Mouse (Mus musculus) B cell, adult 2 months (primary cell): ENCODE data around the gene Pnpla7.

Source experiments
- DNase-seq, 2 experiments: peaks; one replicate each; pipeline ENCODE4 v3.0.0; 2022

Pnpla7 gene

DNA sequence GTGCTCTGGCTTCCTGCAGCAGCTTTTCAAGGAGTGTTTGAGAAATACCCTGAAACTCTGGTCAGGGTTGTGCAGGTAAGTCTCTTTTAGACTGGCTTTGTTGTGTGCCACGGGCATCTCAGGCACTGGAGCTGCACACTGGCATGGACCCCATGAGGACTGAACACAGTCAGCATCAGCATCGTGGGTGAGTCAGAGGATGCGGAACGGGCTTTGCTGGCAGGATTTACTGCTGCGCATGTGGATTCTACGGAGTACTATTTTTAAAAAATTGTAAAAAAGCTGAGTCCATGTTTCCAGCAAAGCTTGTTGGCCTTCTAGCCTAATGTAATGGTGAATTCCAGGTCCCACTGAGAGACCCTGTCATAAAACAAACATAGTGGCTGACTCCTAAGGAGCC, 19.5 kb downstream of the Pnpla7 start:
- DNase-seq = no peak

DNA sequence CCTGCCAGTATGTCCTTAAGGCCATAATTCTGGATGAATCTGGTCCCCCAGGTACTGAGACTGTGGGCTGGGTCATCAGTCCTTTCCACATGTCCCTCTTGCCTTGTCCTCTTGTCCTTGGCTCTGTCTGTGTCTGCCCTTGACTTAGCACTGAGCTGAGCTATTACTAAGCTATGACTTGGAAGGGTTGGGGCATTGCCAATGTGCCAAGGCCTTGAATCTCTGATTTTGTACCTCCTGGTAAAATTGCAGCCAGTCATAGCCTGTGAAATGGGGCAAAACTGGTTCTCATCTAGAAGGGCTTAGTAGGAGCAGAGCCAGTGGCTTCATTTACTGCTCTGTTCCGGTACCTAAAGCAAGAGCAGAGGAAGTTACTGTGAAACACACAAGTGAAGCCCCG, 20.6 kb downstream of the Pnpla7 start:
- no peak for DNase-seq

DNA sequence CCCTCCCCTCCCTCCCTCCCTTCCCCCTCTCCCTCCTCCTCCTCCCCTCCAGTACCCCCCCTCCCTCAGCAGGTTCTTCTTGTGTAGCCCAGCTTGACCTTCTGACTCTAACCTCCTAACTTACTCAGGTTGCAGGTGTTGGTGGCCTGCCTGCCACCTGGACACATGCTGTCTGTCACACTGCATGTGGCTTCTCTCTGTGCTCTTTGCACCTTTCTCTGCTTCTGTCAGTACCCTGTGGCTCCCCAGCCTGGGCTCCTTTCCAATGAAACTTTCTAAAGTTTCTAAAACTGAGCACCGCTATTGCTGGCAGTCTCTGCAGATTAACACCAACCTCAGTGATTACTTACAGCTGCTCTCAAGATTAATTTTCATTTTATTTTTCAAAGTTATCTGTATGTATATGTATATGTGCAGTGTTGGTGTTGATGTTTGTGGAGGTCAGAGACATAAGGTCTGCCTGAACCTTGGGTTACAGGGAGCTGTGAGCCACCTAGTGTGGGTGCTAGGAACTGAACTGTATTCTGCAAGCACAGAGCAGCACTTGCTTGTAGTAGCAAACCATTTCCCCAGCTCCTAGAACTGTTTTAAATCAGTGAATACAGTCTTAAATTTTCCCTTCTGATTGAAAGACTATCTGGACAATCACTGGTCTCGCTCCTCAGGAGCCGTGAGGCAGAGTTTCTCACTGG, 24.9 kb downstream of the Pnpla7 start:
- DNase-seq = peak; percentile 40 to 50

DNA sequence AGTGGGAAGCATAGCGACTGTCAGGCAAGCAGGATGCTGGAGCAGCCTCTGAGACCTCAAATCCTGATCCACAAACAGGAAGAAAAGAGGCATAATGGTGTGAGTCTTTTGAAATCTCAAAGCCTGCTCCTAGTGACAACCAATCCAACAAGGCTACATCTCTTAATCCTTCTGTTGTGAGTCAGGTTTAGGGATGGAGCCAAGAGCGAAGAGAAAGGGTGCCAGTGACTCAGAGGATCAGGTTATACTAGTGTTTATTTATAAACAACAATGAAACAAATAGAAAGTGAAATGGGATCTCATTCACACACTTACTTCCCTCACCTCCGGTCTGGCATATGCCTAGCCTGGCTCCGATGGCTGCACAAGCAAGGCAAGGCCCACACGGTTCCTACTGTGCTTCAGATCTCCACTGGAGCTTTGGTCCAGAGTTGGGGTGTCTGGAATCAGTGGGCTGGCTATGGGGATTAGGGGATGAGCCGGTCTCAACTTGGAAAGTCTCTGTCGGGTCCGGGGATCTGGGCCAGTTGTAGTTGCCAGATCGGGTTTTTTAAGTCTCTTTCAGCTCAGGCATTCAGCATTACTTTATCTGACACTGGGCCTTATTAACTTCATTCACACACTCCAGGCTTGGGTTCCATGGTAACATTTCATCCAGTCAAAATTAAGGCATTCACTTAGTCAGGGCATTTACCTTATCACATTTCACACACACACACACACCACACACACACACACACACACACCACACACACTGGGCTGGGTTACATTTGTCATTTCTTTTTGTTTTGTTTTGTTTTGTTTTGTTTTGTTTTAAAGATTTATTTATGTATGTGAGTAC, 28.3 kb downstream of the Pnpla7 start:
- no peak for DNase-seq

DNA sequence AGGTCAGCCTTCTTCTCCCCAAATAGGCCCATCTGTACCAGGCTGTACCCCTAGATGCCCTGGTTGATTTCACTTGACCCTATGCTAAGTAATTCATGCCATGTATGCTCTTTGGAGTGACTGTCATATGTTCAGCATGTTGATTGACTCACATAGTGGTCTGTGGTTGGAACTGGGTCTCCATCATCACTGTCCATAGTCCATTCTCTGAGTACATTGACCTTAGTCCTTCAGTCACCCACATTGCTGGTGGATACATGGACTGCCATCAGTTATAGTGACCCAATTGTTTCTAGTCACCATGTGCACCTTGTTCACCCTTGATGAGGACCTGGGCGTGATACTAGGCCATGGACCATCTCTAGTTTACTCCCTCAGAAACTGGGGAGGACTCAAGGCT, 30.9 kb downstream of the Pnpla7 start:
- no peak for DNase-seq

DNA sequence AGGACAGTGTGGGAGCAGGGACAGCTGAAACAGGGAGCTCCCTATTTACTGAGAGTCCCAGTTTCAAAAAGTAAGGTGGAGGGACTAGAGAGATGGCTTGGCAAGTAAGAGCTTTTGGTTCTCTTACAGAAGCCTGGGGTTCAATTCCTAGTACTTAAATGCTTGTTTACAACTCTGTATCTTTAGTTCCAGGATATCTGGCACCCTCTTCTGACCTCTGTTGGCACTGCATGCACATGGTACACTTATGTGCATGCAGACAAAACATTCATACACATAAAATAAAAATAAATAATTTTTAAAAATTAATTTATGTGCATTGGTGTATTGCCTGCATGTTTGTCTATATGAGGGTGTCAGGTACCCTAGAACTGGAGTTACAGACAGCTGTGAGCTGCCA, 32.4 kb downstream of the Pnpla7 start:
- peak; percentile 15 to 26 for DNase-seq

DNA sequence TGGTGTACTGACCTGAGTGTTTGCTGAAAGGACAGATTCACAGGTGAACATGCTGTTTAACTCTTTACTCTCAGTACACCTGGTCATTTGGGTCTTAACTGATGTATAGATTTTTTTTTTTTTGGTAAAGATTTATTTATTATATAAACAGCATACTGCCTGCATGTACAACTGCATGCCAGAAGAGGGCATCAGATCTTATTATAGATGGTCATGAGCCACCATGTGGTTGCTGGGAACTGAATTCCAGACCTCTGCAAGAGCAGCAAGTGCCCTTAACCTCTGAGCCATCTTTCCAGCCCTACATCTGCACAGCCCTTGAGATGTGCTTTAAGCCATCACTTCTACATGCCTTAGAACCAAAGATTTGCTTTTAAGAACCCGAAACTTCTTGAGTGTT, 46.8 kb downstream of the Pnpla7 start:
- DNase-seq = no peak

DNA sequence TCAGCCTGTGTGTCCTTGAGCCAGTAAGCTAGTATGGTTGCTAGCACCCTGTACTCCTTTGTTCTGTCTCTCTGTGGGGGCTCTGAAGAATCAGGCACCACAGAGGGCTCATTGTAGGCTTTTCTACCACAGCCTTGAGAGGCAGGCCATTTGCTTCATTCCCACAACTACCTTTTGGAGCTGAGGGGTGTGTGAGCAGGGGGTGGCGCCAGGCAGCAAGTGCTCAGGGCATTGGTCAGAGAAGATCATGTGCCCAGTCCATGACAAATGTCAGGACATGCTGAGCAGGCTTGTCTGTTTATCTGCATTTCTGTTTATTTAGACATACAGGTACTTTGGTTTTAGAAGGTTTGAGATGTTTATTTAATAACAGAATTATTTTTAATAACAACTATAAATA, 49.3 kb downstream of the Pnpla7 start:
- no peak for DNase-seq

DNA sequence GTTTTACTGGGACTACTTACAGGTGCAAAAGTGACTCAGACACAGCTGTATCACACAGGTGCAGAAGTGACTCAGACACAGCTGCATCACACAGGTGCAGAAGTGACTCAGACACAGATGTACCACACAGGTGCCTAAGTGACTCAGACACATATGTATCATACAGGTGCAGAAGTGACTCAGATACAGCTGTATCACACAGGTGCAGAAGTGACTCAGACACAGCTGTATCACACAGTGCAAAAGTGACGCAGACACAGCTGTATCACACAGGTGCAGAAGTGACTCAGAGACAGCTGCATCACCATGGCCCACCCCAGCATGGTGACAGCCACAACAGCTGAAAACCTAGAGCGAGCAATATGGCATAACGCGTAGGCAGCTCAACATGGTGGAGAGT, 59.2 kb downstream of the Pnpla7 start:
- DNase-seq = no peak

DNA sequence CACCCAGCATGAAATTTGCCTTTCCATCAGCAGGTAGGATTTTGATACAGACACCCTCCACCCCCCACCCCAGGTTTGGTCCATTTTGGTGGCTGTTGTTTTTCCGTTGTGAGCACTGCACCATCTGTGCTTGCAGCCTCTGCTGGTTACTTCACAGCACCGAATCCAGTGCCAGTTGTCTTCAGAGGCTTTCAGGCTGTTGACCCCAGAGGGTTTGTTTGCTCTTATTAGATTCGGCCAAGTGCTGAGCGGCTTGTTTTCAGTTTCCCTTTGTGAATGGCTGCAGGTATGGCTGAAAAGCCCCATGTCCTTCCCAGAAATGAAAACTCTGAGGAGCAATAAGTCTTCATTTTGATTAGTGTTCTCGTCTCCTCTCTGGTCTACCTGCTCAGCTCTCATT, 64.3 kb downstream of the Pnpla7 start:
- DNase-seq = no peak

DNA sequence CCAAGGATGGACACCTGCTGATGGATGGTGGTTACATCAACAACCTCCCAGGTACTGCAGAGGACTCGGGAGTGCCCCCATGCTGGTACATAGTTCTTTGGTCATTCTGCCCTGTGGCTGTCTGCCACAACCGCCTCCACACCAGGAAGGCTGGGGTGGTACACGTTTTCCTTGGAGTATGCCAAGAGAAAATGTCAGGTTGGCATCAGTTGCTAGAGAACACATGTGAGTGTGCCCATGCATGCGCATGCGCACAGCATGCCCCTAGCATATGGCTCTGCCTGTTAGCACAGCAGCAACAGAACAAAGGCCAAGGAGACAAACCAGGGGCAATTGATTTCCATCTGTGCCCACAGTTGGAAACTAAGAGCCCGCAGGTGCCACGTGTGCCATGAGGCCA, 75.1 kb downstream of the Pnpla7 start:
- no peak for DNase-seq

DNA sequence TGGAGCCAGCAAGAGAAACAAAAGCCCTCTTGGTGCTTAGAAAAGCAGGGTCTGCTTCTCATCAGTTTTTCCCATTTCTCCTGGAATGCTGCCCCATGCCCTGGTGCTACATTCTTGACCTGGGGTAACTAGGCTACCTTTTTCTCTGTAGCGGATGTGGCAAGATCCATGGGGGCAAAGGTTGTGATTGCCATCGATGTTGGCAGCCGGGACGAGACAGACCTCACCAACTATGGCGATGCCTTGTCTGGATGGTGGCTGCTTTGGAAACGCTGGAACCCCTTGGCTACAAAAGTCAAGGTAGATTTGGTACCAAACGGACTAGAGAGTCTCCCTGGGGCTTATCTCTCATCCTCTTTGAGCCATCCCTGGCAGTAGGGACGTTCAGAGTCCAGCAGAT, 75.6 kb downstream of the Pnpla7 start:
- DNase-seq = no peak

DNA sequence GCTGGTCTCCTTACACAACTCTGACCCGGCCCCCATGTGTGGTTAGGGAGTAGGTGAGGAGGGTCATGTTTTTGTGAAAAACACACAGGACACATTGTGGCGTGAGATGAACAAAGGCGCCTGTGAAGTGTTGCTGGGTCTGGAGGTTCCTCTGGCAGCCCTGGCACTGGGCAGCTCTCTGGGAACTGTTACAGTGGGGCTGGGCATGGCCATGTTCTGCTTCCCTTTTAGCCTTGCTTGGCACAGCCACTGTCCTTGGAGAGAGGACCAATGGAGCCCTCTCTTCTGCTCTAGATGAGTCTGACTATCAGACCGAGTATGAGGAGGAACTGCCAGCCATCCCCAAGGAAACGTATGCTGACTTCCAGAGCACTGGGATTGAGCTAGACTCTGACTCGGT, 77.3 kb downstream of the Pnpla7 start:
- DNase-seq = no peak

DNA sequence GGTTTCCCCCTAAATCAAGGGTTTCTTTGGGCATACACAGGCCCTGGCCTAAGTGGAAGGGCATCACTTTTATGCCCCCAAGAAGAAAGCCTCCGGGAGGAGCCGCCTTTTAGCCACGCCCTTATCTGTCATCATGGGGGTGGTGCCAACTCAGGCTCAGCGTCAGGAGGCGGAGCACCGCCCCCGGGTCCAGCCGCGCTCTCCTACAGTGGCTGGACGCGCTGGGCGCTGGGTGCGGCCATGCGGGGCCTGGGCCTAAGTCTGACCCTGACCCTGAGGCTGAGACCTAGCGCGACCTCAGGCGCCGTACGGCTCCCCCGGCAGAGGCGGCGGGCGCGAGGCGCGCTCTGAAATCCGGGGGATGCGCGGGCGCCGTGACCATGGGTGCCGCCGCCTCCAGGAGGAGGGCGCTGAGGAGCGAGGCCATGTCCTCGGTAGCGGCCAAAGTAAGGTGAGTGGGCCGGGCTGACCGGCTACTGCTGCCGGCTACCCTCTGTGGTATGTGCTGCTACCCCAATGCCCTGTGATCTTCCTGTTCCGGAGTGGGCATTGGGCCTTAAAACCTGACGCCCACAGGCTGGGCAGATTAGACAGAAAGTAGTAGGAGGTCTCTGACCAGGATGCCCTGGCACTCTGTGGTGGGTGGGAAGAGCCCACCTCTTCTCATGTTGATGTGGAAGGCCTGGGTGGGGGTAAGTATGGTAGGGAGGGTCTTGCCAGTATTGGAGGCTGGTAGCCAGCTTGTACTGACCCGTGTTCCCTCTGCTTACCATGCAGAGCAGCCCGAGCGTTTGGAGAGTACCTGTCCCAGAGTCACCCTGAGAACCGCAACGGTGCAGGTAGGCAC, 78.6 kb downstream of the Pnpla7 start, which contains the start of gene Nsmf:
Gene Nsmf, plus strand, starts transcription at position 135 of the 847 bp plus-strand sequence.
- peak; percentile 87 to 88 for DNase-seq

DNA sequence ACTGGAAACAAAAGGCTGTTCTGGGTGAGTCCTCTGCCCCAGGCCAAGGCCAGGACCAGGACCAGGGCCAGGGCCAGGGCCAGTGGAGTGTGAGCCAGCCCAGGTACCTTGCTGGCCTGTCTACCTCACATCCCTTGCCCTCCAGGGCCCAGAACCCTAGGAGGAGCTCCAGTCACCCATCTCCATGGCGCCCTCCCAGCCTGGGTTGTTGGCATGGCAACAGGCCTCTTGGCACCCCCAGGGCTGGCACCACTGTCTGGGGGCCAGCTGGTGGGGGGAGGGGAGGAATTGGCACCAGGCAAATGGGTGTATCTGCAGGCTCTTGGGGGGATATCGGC, 79.2 kb downstream of the Pnpla7 start:
- DNase-seq = peak; percentile 12 to 13

DNA sequence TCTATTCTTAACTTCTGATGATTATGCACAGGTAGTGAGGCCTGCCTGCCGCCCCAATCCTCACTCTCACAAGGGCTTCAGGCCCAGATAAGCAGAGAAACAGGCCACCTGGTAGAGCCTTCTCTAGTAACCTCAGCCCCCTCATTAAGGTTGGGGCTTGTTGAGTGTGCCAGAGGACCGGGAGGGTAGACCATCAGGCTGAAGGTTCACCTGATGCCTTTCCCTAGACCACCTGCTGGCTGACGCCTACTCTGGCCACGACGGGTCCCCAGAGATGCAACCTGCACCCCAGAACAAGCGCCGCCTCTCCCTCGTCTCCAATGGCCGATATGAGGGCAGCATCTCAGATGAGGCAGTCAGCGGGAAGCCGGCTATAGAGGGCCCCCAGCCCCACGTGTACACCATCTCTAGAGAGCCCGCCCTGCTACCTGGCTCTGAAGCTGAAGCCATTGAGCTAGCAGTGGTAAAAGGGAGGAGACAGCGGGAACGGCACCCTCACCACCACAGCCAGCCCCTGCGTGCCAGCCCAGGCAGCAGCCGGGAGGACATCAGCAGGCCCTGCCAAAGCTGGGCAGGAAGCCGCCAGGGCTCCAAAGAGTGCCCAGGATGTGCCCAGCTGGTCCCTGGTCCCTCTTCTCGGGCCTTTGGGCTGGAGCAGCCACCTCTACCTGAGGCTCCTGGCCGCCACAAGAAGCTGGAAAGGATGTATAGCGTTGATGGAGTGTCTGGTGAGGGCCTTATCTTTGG, 79.7 kb downstream of the Pnpla7 start:
- no peak for DNase-seq

DNA sequence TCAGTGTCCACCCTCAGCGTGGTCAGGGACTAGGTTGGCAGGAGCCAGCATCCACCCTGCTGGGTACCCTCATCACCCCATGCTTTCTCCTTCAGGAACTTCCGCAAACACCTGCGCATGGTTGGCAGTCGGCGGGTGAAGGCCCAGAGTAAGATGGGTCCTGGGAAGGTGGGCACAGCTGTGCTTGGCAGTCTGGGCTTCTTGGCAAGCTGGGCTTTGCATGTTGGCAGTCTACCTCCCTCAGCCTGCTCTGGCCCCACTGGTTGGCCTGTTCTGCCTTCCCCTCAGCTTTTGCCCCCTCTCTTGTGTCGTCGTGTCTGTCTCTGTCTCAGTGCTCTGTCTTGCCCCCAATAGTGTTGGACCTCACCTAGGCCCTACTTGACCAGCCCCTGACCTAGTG, 83.1 kb downstream of the Pnpla7 start:
- no peak for DNase-seq

DNA sequence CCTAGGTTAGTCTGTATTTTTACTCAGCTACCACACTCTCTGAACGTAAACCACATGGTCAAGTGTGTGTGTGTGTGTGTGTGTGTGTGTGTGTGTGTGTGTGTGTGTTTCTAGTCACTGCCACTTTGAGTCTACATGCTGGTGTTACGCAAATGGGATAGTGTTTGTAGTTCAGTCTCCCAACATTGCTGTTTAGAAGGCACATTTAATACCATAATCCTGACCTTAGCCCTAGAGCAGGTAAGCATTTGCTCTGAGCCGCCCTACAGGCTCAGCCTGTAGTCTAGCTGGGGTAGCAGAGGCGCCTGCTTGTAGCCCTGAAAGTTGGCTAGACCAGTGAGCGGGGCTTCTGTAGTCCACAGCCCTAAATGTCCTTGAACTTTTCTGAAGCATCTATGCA, 87.7 kb downstream of the Pnpla7 start:
- no peak for DNase-seq

DNA sequence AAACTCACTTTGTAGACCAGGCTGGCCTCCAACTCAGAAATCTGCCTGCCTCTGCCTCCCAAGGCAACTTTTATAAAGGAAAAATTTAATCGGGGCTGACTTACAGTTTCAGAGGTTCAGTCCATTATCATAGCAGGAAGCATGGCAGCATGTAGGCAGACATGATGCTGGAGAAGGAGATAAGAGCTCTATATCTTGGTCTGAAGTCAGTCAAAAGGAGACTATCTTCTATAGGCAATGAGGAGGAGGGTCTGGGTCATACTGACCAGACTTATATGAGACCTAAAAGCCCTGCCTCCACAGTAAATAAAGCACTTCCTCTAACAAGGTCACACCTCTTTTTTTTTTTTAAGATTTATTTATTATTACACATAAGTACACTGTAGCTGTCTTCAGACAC, 88.5 kb downstream of the Pnpla7 start:
- no peak for DNase-seq

DNA sequence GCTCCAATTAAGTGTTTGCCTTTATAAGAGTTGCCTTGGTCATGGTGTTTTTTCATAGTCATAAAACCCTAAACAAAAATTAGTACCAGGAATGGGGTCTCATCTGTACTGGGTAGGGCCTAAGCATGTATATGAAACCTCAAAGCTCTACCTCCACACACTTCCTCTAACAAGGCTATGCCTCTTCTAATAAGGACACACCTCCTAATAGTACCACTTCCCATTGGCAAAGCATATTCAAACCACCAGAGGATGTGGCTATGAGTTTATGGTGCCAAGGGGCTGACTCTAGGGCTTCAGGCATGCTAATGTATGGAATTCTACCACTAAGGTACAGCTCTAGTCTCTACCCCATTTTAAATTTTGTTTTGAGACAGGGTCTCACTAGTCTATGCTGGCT, 89.7 kb downstream of the Pnpla7 start:
- DNase-seq = no peak

DNA sequence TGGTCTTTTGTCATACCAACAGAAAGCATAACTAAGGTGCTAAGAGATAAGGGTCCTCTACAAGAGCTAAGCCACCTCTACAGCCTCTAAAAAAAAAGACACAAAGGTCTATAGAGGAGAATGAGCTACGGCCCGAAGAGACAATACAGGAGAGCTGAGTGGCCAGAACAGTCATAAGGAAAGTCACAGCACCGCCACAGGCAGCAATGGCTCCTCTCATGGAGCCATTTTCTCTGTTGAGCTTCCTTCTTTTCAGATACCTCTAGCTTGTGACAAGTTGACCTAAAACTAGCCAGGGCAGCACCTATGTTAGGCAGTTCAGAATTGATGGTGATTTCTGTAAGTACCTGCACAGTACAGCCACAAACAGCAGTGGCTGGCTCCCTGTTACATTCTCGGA, 90.7 kb downstream of the Pnpla7 start:
- DNase-seq = no peak

DNA sequence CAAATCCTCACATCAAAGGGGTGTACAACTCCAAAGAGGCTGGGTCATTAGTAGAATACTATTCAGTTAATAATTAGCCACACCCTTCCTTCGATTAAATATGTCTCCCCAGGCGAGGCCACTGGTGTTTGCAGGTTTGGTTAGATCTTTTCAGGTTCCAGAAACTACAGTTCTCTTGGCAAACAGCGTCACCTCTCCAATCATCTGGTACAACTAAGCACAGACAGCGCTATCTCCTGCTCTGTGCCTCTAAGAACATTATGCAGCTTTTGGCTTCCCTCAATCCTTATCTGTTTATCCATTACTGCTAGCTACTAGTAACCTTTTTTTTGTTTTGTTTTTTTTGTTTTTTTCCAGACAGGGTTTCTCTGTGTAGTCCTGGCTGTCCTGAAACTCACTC, 93.7 kb downstream of the Pnpla7 start:
- no peak for DNase-seq

DNA sequence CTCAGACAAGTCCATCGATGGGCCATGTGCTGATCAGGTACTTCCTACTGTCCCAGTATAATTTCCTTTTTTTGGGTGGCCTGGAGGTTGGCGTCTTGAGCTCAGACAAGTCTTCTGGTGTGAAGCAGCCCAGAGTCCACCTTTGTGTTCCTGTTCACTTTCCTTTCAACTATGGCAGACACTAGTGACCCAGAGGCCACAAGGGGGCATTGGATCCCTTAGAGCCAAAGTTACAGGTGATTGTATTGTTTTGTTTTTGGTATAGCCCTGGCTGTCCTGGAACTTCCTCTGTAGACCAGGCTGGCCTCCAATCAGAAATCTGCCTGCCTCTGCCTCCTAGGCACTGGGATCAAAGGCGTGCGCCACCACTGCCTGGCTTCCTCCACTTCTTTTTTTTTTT, 96.6 kb downstream of the Pnpla7 start:
- DNase-seq = no peak
